Mouse (Mus musculus): ENCODE measurements around the gene Astn1. TPM values are rescaled to one million over a fixed set of nuclear protein-coding genes. Genes with fewer than 3 reads are reported as not detected.

The Astn1 gene
- polyA plus RNA-seq, 1 experiment from 2014 or later, result 1.0 TPM

GRCm38 (mm10) chr1:158507610-158508009 lies 145.5 kb downstream of the Astn1 start:
- Histone ChIP-seq H3K9me3 (ENCODE audit: control insufficient read depth, low read length) (no peaks in the 10 kb centered on the region), H3K4me3 (ENCODE audit: control insufficient read depth in 1 of 2, insufficient read depth in 1 of 2, low read depth in 1 of 2, low read length in 2 of 2) (no peak overlapping the region), H3K27me3 (ENCODE audit: control insufficient read depth, insufficient read depth, low read length) (no peaks in the 10 kb centered on the region), H3K4me2 (ENCODE audit: low read length) (no peak overlapping the region), H3K9ac (ENCODE audit: low read length) (no peak overlapping the region), H3K27ac (replicated peaks in 1 of 2; ENCODE audit: control insufficient read depth in 1 of 2, insufficient read depth in 1 of 2, low read depth in 2 of 2, low read length in 2 of 2) (no peak overlapping the region), H3K36me3 (ENCODE audit: control insufficient read depth, insufficient read depth, low read length) (no peaks in the 10 kb centered on the region), H3K4me1 (ENCODE audit: control insufficient read depth in 2 of 2, insufficient read depth in 2 of 2, low read length in 2 of 2) (peaks cover 0 to 3% of the 10 kb centered on the region in 2 experiments; a peak in 1 of 4 replicates)
- ATAC-seq (ENCODE audit: insufficient number of reproducible peaks, insufficient read depth, low FRiP score, low read depth), result no peak
- 26% methylated on average over 3 of the region's 3 CpGs for WGBS

DNA sequence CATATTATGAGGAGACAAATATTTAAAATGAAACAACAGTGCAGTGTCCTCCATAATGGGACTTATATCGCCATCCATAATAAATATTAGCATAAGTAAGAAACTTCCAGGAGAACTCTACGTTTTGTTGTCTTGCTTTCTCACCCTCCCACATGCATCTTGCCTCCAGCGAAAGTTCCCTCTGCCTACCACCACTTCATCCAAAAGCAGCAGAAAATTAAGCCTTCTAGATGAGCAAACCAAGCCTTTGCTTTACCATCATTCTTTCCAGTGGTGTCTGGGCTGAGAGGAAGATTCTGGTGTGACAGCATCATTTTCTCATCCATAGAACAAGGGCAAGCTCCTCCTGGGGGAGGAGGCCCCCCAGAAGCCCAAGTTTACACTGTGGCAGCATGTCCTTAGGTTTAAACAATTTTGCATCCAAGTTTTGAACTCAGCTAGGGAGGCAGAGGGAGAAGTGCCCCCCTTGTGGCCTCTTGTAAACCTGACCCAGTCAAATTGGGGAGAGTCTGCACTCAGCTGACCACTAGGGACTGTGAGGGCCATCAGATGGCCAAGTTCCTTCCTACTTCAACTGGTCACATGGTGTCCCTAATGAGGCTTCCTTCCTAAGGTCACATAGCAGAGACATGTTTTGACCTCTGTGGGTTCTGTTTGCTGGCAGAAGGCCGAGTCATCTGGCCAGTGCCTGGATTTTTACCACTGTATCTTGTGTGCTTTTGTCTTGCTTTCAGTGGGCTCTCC lies 147.2 kb downstream of the Astn1 start:
- H3K9ac ChIP-seq (ENCODE audit: low read length), result no peak overlapping the region
- 73% methylated on average over 4 of the region's 4 CpGs for WGBS
- ATAC-seq (ENCODE audit: insufficient number of reproducible peaks, insufficient read depth, low FRiP score, low read depth), result no peak
- no peak overlapping the region for H3K4me2 ChIP-seq (ENCODE audit: low read length)
- no peak overlapping the region for H3K4me3 ChIP-seq (ENCODE audit: control insufficient read depth in 1 of 2, insufficient read depth in 1 of 2, low read depth in 1 of 2, low read length in 2 of 2)
- no peak overlapping the region for H3K27ac ChIP-seq (replicated peaks in 1 of 2; ENCODE audit: control insufficient read depth in 1 of 2, insufficient read depth in 1 of 2, low read depth in 2 of 2, low read length in 2 of 2)
- H3K9me3 ChIP-seq (ENCODE audit: control insufficient read depth, low read length), result no peaks in the 10 kb centered on the region
- no peaks in the 10 kb centered on the region for H3K36me3 ChIP-seq (ENCODE audit: control insufficient read depth, insufficient read depth, low read length)
- no peaks in the 10 kb centered on the region for H3K27me3 ChIP-seq (ENCODE audit: control insufficient read depth, insufficient read depth, low read length)
- H3K4me1 ChIP-seq (ENCODE audit: control insufficient read depth in 2 of 2, insufficient read depth in 2 of 2, low read length in 2 of 2), result peaks cover 0 to 7% of the 10 kb centered on the region in 2 experiments; a peak in 1 of 4 replicates

- H3K4me2 ChIP-seq (ENCODE audit: low read length), result no peak overlapping the region
- no peaks in the 10 kb centered on the region for H3K9me3 ChIP-seq (ENCODE audit: control insufficient read depth, low read length)
- H3K4me3 ChIP-seq (ENCODE audit: control insufficient read depth in 1 of 2, insufficient read depth in 1 of 2, low read depth in 1 of 2, low read length in 2 of 2), result no peak overlapping the region
- no peak for ATAC-seq (ENCODE audit: insufficient number of reproducible peaks, insufficient read depth, low FRiP score, low read depth)
- no peak overlapping the region for H3K9ac ChIP-seq (ENCODE audit: low read length)
- H3K4me1 ChIP-seq (ENCODE audit: control insufficient read depth in 2 of 2, insufficient read depth in 2 of 2, low read length in 2 of 2), result peaks cover 0 to 7% of the 10 kb centered on the region in 2 experiments; a peak in 1 of 4 replicates
- 90% methylated on average over 15 of the region's 15 CpGs for WGBS
- no peaks in the 10 kb centered on the region for H3K36me3 ChIP-seq (ENCODE audit: control insufficient read depth, insufficient read depth, low read length)
- no peaks in the 10 kb centered on the region for H3K27me3 ChIP-seq (ENCODE audit: control insufficient read depth, insufficient read depth, low read length)
- no peak overlapping the region for H3K27ac ChIP-seq (replicated peaks in 1 of 2; ENCODE audit: control insufficient read depth in 1 of 2, insufficient read depth in 1 of 2, low read depth in 2 of 2, low read length in 2 of 2)
Measured at GRCm38 (mm10) chr1:158510478-158511207, 148.6 kb downstream of the Astn1 start.

DNA sequence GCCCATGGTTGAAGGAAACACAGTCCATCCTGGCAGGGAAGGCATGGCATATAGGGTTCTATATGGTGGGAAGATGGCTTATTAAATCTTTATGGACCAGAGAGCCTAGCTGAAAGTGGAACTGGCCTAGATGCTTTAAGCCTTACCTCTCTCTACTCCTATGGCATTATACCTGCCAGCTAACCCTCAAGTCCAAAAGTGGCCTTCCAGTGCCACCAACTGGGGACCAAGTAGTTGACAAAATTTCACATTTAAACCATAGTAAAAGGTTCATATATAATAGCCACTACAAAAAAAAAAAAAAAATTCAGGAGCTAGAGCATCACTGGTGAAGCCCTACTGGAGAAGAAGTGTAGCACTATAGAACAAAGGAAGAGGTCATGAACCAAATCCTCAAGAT lies 150.0 kb downstream of the Astn1 start:
- Histone ChIP-seq H3K4me3 (ENCODE audit: control insufficient read depth in 1 of 2, insufficient read depth in 1 of 2, low read depth in 1 of 2, low read length in 2 of 2) (no peak overlapping the region), H3K4me2 (ENCODE audit: low read length) (no peak overlapping the region), H3K4me1 (ENCODE audit: control insufficient read depth in 2 of 2, insufficient read depth in 2 of 2, low read length in 2 of 2) (peaks cover 0 to 7% of the 10 kb centered on the region in 2 experiments; a peak in 1 of 4 replicates), H3K36me3 (ENCODE audit: control insufficient read depth, insufficient read depth, low read length) (no peaks in the 10 kb centered on the region), H3K27ac (replicated peaks in 1 of 2; ENCODE audit: control insufficient read depth in 1 of 2, insufficient read depth in 1 of 2, low read depth in 2 of 2, low read length in 2 of 2) (no peak overlapping the region), H3K27me3 (ENCODE audit: control insufficient read depth, insufficient read depth, low read length) (no peaks in the 10 kb centered on the region), H3K9me3 (ENCODE audit: control insufficient read depth, low read length) (no peaks in the 10 kb centered on the region), H3K9ac (ENCODE audit: low read length) (no peak overlapping the region)
- no peak for ATAC-seq (ENCODE audit: insufficient number of reproducible peaks, insufficient read depth, low FRiP score, low read depth)

DNA sequence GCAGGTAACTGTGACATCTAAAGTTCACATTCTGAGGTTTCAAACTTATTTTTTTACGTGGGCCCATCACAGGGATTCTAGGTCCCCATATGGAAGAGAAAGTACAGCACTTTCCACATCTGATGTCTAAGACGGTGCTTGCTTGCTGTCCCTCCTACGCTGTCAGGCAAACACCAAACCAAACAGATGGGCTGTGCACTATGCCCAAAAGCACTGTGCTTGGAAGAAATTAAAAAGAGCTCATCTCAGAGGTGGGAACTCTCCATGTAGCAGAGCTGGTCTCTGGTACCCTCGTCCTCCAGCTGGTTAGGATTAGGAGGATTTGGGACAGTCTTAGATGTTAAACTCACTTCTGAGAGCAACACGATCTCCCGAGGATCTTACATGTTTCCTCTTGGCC lies 150.6 kb downstream of the Astn1 start:
- H3K4me2 ChIP-seq (ENCODE audit: low read length), result no peak overlapping the region
- H3K9me3 ChIP-seq (ENCODE audit: control insufficient read depth, low read length), result no peaks in the 10 kb centered on the region
- ATAC-seq (ENCODE audit: insufficient number of reproducible peaks, insufficient read depth, low FRiP score, low read depth), result no peak
- H3K27me3 ChIP-seq (ENCODE audit: control insufficient read depth, insufficient read depth, low read length), result no peaks in the 10 kb centered on the region
- no peaks in the 10 kb centered on the region for H3K36me3 ChIP-seq (ENCODE audit: control insufficient read depth, insufficient read depth, low read length)
- WGBS, result 72% methylated on average over 6 of the region's 6 CpGs
- H3K4me1 ChIP-seq (ENCODE audit: control insufficient read depth in 2 of 2, insufficient read depth in 2 of 2, low read length in 2 of 2), result 0 out of 4 replicates have a peak, but pooled peaks cover 0 to 5% of the 10 kb centered on the region in 2 experiments
- no peak overlapping the region for H3K9ac ChIP-seq (ENCODE audit: low read length)
- H3K4me3 ChIP-seq (ENCODE audit: control insufficient read depth in 1 of 2, insufficient read depth in 1 of 2, low read depth in 1 of 2, low read length in 2 of 2), result no peak overlapping the region
- H3K27ac ChIP-seq (replicated peaks in 1 of 2; ENCODE audit: control insufficient read depth in 1 of 2, insufficient read depth in 1 of 2, low read depth in 2 of 2, low read length in 2 of 2), result no peak overlapping the region

- 60% methylated on average over 13 of the region's 13 CpGs for WGBS
- H3K4me1 ChIP-seq (ENCODE audit: control insufficient read depth in 2 of 2, insufficient read depth in 2 of 2, low read length in 2 of 2), result 0 out of 4 replicates have a peak, but pooled peaks cover 0 to 5% of the 10 kb centered on the region in 2 experiments
- ATAC-seq (ENCODE audit: insufficient number of reproducible peaks, insufficient read depth, low FRiP score, low read depth), result peak; percentile 39; the same call in 1 of the 2 replicates
Measured at GRCm38 (mm10) chr1:158513572-158513971, 151.5 kb downstream of the Astn1 start.

GRCm38 (mm10) chr1:158516558-158516957 lies 154.5 kb downstream of the Astn1 start:
- H3K27ac ChIP-seq (replicated peaks in 1 of 2; ENCODE audit: control insufficient read depth in 1 of 2, insufficient read depth in 1 of 2, low read depth in 2 of 2, low read length in 2 of 2), result no peak overlapping the region
- H3K4me3 ChIP-seq (ENCODE audit: control insufficient read depth in 1 of 2, insufficient read depth in 1 of 2, low read depth in 1 of 2, low read length in 2 of 2), result no peak overlapping the region
- no peaks in the 10 kb centered on the region for H3K27me3 ChIP-seq (ENCODE audit: control insufficient read depth, insufficient read depth, low read length)
- no peaks in the 10 kb centered on the region for H3K36me3 ChIP-seq (ENCODE audit: control insufficient read depth, insufficient read depth, low read length)
- H3K9me3 ChIP-seq (ENCODE audit: control insufficient read depth, low read length), result no peaks in the 10 kb centered on the region
- WGBS, result 80% methylated on average over 4 of the region's 4 CpGs
- no peak for ATAC-seq (ENCODE audit: insufficient number of reproducible peaks, insufficient read depth, low FRiP score, low read depth)
- H3K4me1 ChIP-seq (ENCODE audit: control insufficient read depth in 2 of 2, insufficient read depth in 2 of 2, low read length in 2 of 2), result 0 out of 4 replicates have a peak, but pooled peaks cover 0 to 5% of the 10 kb centered on the region in 2 experiments
- H3K9ac ChIP-seq (ENCODE audit: low read length), result no peak overlapping the region
- no peak overlapping the region for H3K4me2 ChIP-seq (ENCODE audit: low read length)

More at GRCm38 (mm10) chr1:158513572-158513971, 151.5 kb downstream of the Astn1 start:
- no peaks in the 10 kb centered on the region for H3K36me3 ChIP-seq (ENCODE audit: control insufficient read depth, insufficient read depth, low read length)
- no peak overlapping the region for H3K4me2 ChIP-seq (ENCODE audit: low read length)
- H3K4me3 ChIP-seq (ENCODE audit: control insufficient read depth in 1 of 2, insufficient read depth in 1 of 2, low read depth in 1 of 2, low read length in 2 of 2), result no peak overlapping the region
- H3K9me3 ChIP-seq (ENCODE audit: control insufficient read depth, low read length), result no peaks in the 10 kb centered on the region
- H3K27ac ChIP-seq (replicated peaks in 1 of 2; ENCODE audit: control insufficient read depth in 1 of 2, insufficient read depth in 1 of 2, low read depth in 2 of 2, low read length in 2 of 2), result no peak overlapping the region
- H3K27me3 ChIP-seq (ENCODE audit: control insufficient read depth, insufficient read depth, low read length), result no peaks in the 10 kb centered on the region
- no peak overlapping the region for H3K9ac ChIP-seq (ENCODE audit: low read length)

Measured in heart, embryonic 14.5 days (tissue).